ENCODE assay signal across 8 mouse cellular contexts in genomic region chr2:117119291-117120245, GRCm38 (mm10). TPM values are rescaled to one million over a fixed set of nuclear protein-coding genes. Genes with fewer than 3 reads are reported as not detected.
DNase-seq lines count a peak whose midpoint lies in the region; ATAC-seq and TF ChIP-seq lines count a peak whose summit lies in the region.

No protein-coding gene starts in this region.

- no peak for DNase-seq in CH12.LX (ENCODE audit: extremely low read depth)
- DNase-seq in forebrain, embryonic 11.5 days (ENCODE audit: low spot score): peak; percentile 82
- DNase-seq in kidney, postnatal 14 days: peak; percentile 86
- DNase-seq in neural tube, embryonic 10.5 days (ENCODE audit: extremely low spot score, low spot score): peak; percentile 78
- peak; percentile 90 for DNase-seq in telencephalon, adult 2 months (ENCODE audit: low read depth, low spot score)

- no peak for TF ChIP-seq RAD21 in CH12.LX (IDR thresholded peaks at IDR 0.05; ENCODE audit: low read depth, low read length)

- no peak overlapping the region for H3K27ac ChIP-seq in CH12.LX (ENCODE audit: insufficient read depth, low read depth)
- peak overlapping the region; percentile 83 for H3K27ac ChIP-seq in brown adipose tissue, adult 24 weeks (replicated peaks; ENCODE audit: low read depth, low read length)
- H3K27ac ChIP-seq in forebrain, embryonic 11.5 days (ENCODE audit: low read depth, low read length): peak overlapping the region; percentile 96
- peak overlapping the region; percentile 98 to 99 for H3K27ac ChIP-seq in heart, embryonic 14.5 days (replicated peaks in 1 of 2; ENCODE audit: control insufficient read depth in 1 of 2, insufficient read depth in 1 of 2, low read depth in 2 of 2, low read length in 2 of 2)
- H3K27ac ChIP-seq in liver, embryonic 12.5 days: peak overlapping the region; percentile 89

- 2% methylated on average over 30 of the region's 30 CpGs for WGBS in forebrain, embryonic 11.5 days
- WGBS in heart, embryonic 14.5 days: 7% methylated on average over 30 of the region's 30 CpGs
- WGBS in liver, embryonic 12.5 days (ENCODE audit: insufficient replicate concordance): 10% methylated on average over 30 of the region's 30 CpGs

- in situ Hi-C loops in CH12.LX (cut with MboI; ENCODE audit: low pct_ligation_motif_present, low pct_unique_long_range_greater_than_20kb, low sequenced_read_pairs): loop anchor here (10.0 kb wide), 2 partner anchors 55 to 145 kb away; no protein-coding TSS in a partner anchor

- no peaks in the 10 kb centered on the region for H3K36me3 ChIP-seq in CH12.LX (replicated peaks in 1 of 2; ENCODE audit: control insufficient read depth in 1 of 2, insufficient read depth in 1 of 2, low read length in 1 of 2)
- H3K36me3 ChIP-seq in forebrain, embryonic 11.5 days (ENCODE audit: control insufficient read depth, insufficient read depth, low read length): no peaks in the 10 kb centered on the region
- no peaks in the 10 kb centered on the region for H3K36me3 ChIP-seq in heart, embryonic 14.5 days (ENCODE audit: control insufficient read depth, insufficient read depth, low read length)
- H3K36me3 ChIP-seq in liver, embryonic 12.5 days: no peaks in the 10 kb centered on the region

- H3K4me2 ChIP-seq in CH12.LX (ENCODE audit: insufficient read depth, low read depth, poor library complexity, severe bottlenecking): peak overlapping the region; percentile 38
- peak overlapping the region; percentile 69 for H3K4me2 ChIP-seq in forebrain, embryonic 11.5 days (ENCODE audit: low read depth, low read length, severe bottlenecking)
- H3K4me2 ChIP-seq in heart, embryonic 14.5 days (ENCODE audit: low read length): peak overlapping the region; percentile 80
- peak overlapping the region; percentile 93 for H3K4me2 ChIP-seq in liver, embryonic 12.5 days

- H3K79me2 ChIP-seq in CH12.LX (replicated peaks; ENCODE audit: control insufficient read depth, extremely low read depth, insufficient read depth, poor library complexity, severe bottlenecking): peaks cover 21% of the 10 kb centered on the region

- H3K9me3 ChIP-seq in CH12.LX (replicated peaks; ENCODE audit: low read length): no peaks in the 10 kb centered on the region
- no peaks in the 10 kb centered on the region for H3K9me3 ChIP-seq in forebrain, embryonic 11.5 days (ENCODE audit: control insufficient read depth, low read length)
- no peaks in the 10 kb centered on the region for H3K9me3 ChIP-seq in heart, embryonic 14.5 days (ENCODE audit: control insufficient read depth, low read length)
- H3K9me3 ChIP-seq in liver, embryonic 12.5 days (replicated peaks): no peaks in the 10 kb centered on the region

- TF ChIP-seq EP300 in CH12.LX (IDR thresholded peaks at IDR 0.05; ENCODE audit: low read length): no peak

- no peak for TF ChIP-seq CTCF in CH12.LX (conservative IDR thresholded peaks at IDR 0.05 in 1 of 2, IDR thresholded peaks at IDR 0.05 in 1 of 2; ENCODE audit: low read depth in 2 of 2, low read length in 2 of 2)

- ATAC-seq in forebrain, embryonic 11.5 days (replicated peaks; ENCODE audit: low FRiP score): peak; percentile 42
- peak; percentile 37 for ATAC-seq in heart, embryonic 14.5 days (ENCODE audit: insufficient number of reproducible peaks, insufficient read depth, low FRiP score, low read depth)
- peak; percentile 22; the same call in 1 of the 2 replicates for ATAC-seq in liver, embryonic 12.5 days

- dilution Hi-C loops in CH12.LX (cut with MboI; ENCODE audit: extremely low pct_ligation_motif_present, extremely low pct_unique_long_range_greater_than_20kb, low sequenced_read_pairs): no loop called here

- peak overlapping the region; percentile 75 to 96 (median 81) for H3K4me3 ChIP-seq in CH12.LX (replicated peaks in 1 of 3; ENCODE audit: low read depth in 2 of 3, low read length in 2 of 3, poor library complexity in 1 of 3)
- peak overlapping the region; percentile 74 for H3K4me3 ChIP-seq in brown adipose tissue, adult 24 weeks (ENCODE audit: insufficient read depth, low read depth, low read length)
- H3K4me3 ChIP-seq in forebrain, embryonic 11.5 days (ENCODE audit: low read depth, low read length): peak overlapping the region; percentile 92
- H3K4me3 ChIP-seq in heart, embryonic 14.5 days (ENCODE audit: control insufficient read depth in 1 of 2, insufficient read depth in 1 of 2, low read depth in 1 of 2, low read length in 2 of 2): peak overlapping the region; percentile 98 to 100
- H3K4me3 ChIP-seq in liver, embryonic 12.5 days: peak overlapping the region; percentile 83

- no peaks in the 10 kb centered on the region for H3K27me3 ChIP-seq in CH12.LX (replicated peaks)
- H3K27me3 ChIP-seq in forebrain, embryonic 11.5 days (ENCODE audit: control insufficient read depth, insufficient read depth, low read length): no peaks in the 10 kb centered on the region
- H3K27me3 ChIP-seq in heart, embryonic 14.5 days (ENCODE audit: control insufficient read depth, insufficient read depth, low read length): no peaks in the 10 kb centered on the region
- H3K27me3 ChIP-seq in liver, embryonic 12.5 days (replicated peaks): peaks cover 11% of the 10 kb centered on the region

- H3K9ac ChIP-seq in CH12.LX (ENCODE audit: insufficient read depth, low read depth): no peak overlapping the region
- H3K9ac ChIP-seq in forebrain, embryonic 11.5 days (ENCODE audit: low read length): peak overlapping the region; percentile 95
- H3K9ac ChIP-seq in heart, embryonic 14.5 days (ENCODE audit: low read length): peak overlapping the region; percentile 99
- peak overlapping the region; percentile 90 for H3K9ac ChIP-seq in liver, embryonic 12.5 days

- no peak for TF ChIP-seq POLR2A in CH12.LX (IDR thresholded peaks at IDR 0.05; ENCODE audit: low read depth, low read length)

- H3K4me1 ChIP-seq in CH12.LX (ENCODE audit: control insufficient read depth in 1 of 2, insufficient read depth in 2 of 2): peaks cover 0 to 5% of the 10 kb centered on the region in 2 experiments; a peak in 1 of 4 replicates
- peaks cover 9% of the 10 kb centered on the region for H3K4me1 ChIP-seq in brown adipose tissue, adult 24 weeks (ENCODE audit: control insufficient read depth, insufficient read depth, insufficient read length, low read length)
- peaks cover 3% of the 10 kb centered on the region; the same call in 1 of the 2 replicates for H3K4me1 ChIP-seq in forebrain, embryonic 11.5 days (replicated peaks; ENCODE audit: control insufficient read depth, insufficient read depth, low read length)
- H3K4me1 ChIP-seq in heart, embryonic 14.5 days (ENCODE audit: control insufficient read depth in 2 of 2, insufficient read depth in 2 of 2, low read length in 2 of 2): peaks cover 5 to 18% of the 10 kb centered on the region in 2 experiments; a peak in 2 of 4 replicates
- H3K4me1 ChIP-seq in liver, embryonic 12.5 days: peaks cover 17% of the 10 kb centered on the region

TF ChIP-seq in CH12.LX, 34 proteins besides CTCF, POLR2A, EP300 and RAD21:
- TF ChIP-seq MAFK (IDR thresholded peaks at IDR 0.05; ENCODE audit: insufficient replicate concordance, low read length) (no peak), USF1 (IDR thresholded peaks at IDR 0.05; ENCODE audit: low read depth, low read length) (no peak), GABPA (IDR thresholded peaks at IDR 0.05; ENCODE audit: insufficient replicate concordance, low read depth, low read length) (no peak), ZC3H11A (IDR thresholded peaks at IDR 0.05; ENCODE audit: low read depth, low read length) (no peak), KAT2A (IDR thresholded peaks at IDR 0.05; ENCODE audit: insufficient replicate concordance, low read length) (no peak), JUN (IDR thresholded peaks at IDR 0.05; ENCODE audit: insufficient read depth, low read depth, low read length) (no peak), IRF4 (IDR thresholded peaks at IDR 0.05; ENCODE audit: low read depth, low read length) (0 out of 2 replicates have a peak, but pooled peaks have one; percentile 4), BHLHE40 (IDR thresholded peaks at IDR 0.05; ENCODE audit: low read depth, low read length) (0 out of 2 replicates have a peak, but pooled peaks have one; percentile 3)

RNA-seq across cellular contexts. Expression of gene Spred1, which starts 1.6 kb away (rescaled TPM):
- total RNA-seq in CH12.LX (2012; rRNA removed) (6.9 and 7.0 TPM in 2 replicates), CH12.LX (2014; rRNA removed) (16.5 and 18.1 TPM in 2 replicates)
- 8.8 and 9.7 TPM in 2 replicates for polyA plus RNA-seq in CH12.LX (2012; ENCODE audit: insufficient read length, low read depth)
- polyA plus RNA-seq in brown adipose tissue, adult 24 weeks (2012; ENCODE audit: insufficient read depth, insufficient read length, missing spikeins): 7.1 and 12.1 TPM in 2 replicates
- polyA plus RNA-seq in forebrain, embryonic 11.5 days (2014; fragmentation: Nextera tagmentation; extraction: Ambion mirVana): 20.8 and 21.8 TPM in 2 replicates
- 12.7 and 14.8 TPM in 2 replicates for polyA plus RNA-seq in heart, embryonic 14.5 days (2014; fragmentation: Nextera tagmentation; extraction: Ambion mirVana)
- 6.4 and 6.9 TPM in 2 replicates for polyA plus RNA-seq in liver, embryonic 12.5 days (2016; fragmentation: Nextera tagmentation; extraction: Ambion mirVana)

Comparison
In these comparisons a context has a peak if more than half of its experiments do, and no peak if none do; other contexts are left out.
1. H3K4me2 ChIP-seq: peak in every context shown above with its lines; median percentile 93 in liver, embryonic 12.5 days; 80 in heart, embryonic 14.5 days; 69 in forebrain, embryonic 11.5 days; 38 in CH12.LX.